Mouse (Mus musculus) midbrain, embryonic 16.5 days (tissue): Measurements from ENCODE around the gene Smad3. TPM values are rescaled to one million over a fixed set of nuclear protein-coding genes. Genes with fewer than 3 reads are reported as not detected.

Experiments used
- ATAC-seq: fragments of 200-750 bp; cut with Nextera tagmentation; 2 replicates; pipeline ENCODE4 v1.8.0; 2017; ENCODE audit warnings: moderate TSS enrichment
- H3K27ac ChIP-seq: fragments of 300-500 bp; sonication (generic); 2 replicates; pipeline ENCODE4 v1.5.1; 2014; ENCODE audit warnings: mild to moderate bottlenecking, low read length, mixed read lengths
- H3K27me3 ChIP-seq: fragments of 300-500 bp; sonication (generic); 2 replicates; pipeline ENCODE4 v1.6.1; 2014; ENCODE audit warnings: low read depth, low read length, mixed read lengths; ENCODE audit not compliant: control insufficient read depth, insufficient read depth
- H3K36me3 ChIP-seq: fragments of 300-500 bp; sonication (generic); 2 replicates; pipeline ENCODE4 v1.6.1; 2014; ENCODE audit warnings: mild to moderate bottlenecking, low read length, moderate library complexity, mixed read lengths; ENCODE audit not compliant: control insufficient read depth, insufficient read depth
- H3K4me1 ChIP-seq: fragments of 300-500 bp; sonication (generic); 2 replicates; pipeline ENCODE4 v1.6.1; 2014; ENCODE audit warnings: mild to moderate bottlenecking, low read length, mixed read lengths; ENCODE audit not compliant: control insufficient read depth, insufficient read depth
- H3K4me2 ChIP-seq: fragments of 300-500 bp; sonication (generic); 2 replicates; pipeline ENCODE4 v1.6.1; 2014; ENCODE audit warnings: mild to moderate bottlenecking, low read length, mixed read lengths
- H3K4me3 ChIP-seq: fragments of 300-500 bp; sonication (generic); 2 replicates; pipeline ENCODE4 v1.5.1; 2014; ENCODE audit warnings: low read depth, mild to moderate bottlenecking, low read length, moderate library complexity, mixed read lengths
- H3K9ac ChIP-seq: fragments of 300-500 bp; sonication (generic); 2 replicates; pipeline ENCODE4 v1.6.1; 2014; ENCODE audit warnings: low read depth, low read length, mixed read lengths
- H3K9me3 ChIP-seq: fragments of 300-500 bp; sonication (generic); replicated peaks from 2 replicates; pipeline ENCODE4 v1.6.1; 2014; ENCODE audit warnings: mild to moderate bottlenecking, low read length, mixed read lengths; ENCODE audit not compliant: control insufficient read depth, poor library complexity, severe bottlenecking
- WGBS: fragments of 180-500 bp; shearing (Covaris S2); extraction: QIAGEN DNeasy Blood & Tissue Kit; methylation state at CpG from one replicate; pipeline ENCODE4 v1.1.7; 2014; 5-methylcytosine and 5-hydroxymethylcytosine counted together
- polyA plus RNA-seq: library from polyadenylated mRNA; unstranded; fragments of >200 nt; fragmentation: Nextera tagmentation; extraction: Ambion mirVana; gene quantifications from 2 replicates; pipeline ENCODE4 v1.2.1, GENCODE M21; 2015

Smad3 gene
- polyA plus RNA-seq, 1 experiment from 2014 or later: 5.7 TPM

DNA sequence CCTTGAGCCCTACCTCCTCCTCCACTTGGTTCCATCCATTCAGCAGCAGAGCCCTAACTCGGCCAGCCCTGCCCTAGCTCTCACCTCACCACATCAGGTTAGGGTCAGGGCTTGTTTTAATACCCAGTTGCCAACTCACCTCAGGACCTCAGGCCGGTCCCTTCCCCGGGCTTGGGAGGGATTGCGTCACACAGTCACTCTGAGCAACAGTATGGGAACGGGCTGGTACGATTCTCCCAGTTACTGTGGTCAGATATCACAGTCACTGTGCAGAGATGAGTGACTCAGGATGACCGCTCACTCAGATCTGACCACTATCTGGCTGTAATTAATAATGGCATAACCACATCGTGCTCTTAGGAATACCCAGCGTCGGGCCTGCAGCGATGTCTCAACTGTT lies 14.0 kb downstream of the Smad3 start:
- 90% methylated on average over 11 of the region's 11 CpGs for WGBS
- no peak overlapping the region for H3K4me2 ChIP-seq
- H3K4me1 ChIP-seq: peaks cover 11% of the 10 kb centered on the region

GRCm38 (mm10) chr9:63742887-63743660 lies 14.7 kb downstream of the Smad3 start:
- H3K27ac ChIP-seq: no peak overlapping the region
- no peaks in the 10 kb centered on the region for H3K36me3 ChIP-seq
- ATAC-seq: 0 out of 2 replicates have a peak, but pooled peaks have one; percentile 28
- peaks cover 9% of the 10 kb centered on the region for H3K4me1 ChIP-seq
- 36% methylated on average over 13 of the region's 13 CpGs for WGBS
- no peak overlapping the region for H3K4me2 ChIP-seq
- H3K9ac ChIP-seq: no peak overlapping the region
- no peaks in the 10 kb centered on the region for H3K9me3 ChIP-seq
- H3K27me3 ChIP-seq: no peaks in the 10 kb centered on the region
- no peak overlapping the region for H3K4me3 ChIP-seq

More for the DNA sequence above, 14.0 kb downstream of the Smad3 start:
- Histone ChIP-seq H3K27me3 (no peaks in the 10 kb centered on the region), H3K9ac (no peak overlapping the region), H3K4me3 (no peak overlapping the region), H3K9me3 (no peaks in the 10 kb centered on the region), H3K27ac (no peak overlapping the region), H3K36me3 (no peaks in the 10 kb centered on the region)
- ATAC-seq: no peak

GRCm38 (mm10) chr9:63742318-63742717 lies 15.5 kb downstream of the Smad3 start:
- Histone ChIP-seq H3K36me3 (no peaks in the 10 kb centered on the region), H3K27ac (no peak overlapping the region), H3K4me1 (peaks cover 9% of the 10 kb centered on the region), H3K9ac (no peak overlapping the region), H3K9me3 (no peaks in the 10 kb centered on the region), H3K4me2 (no peak overlapping the region), H3K4me3 (no peak overlapping the region), H3K27me3 (no peaks in the 10 kb centered on the region)
- 66% methylated on average over 3 of the region's 3 CpGs for WGBS
- no peak for ATAC-seq

DNA sequence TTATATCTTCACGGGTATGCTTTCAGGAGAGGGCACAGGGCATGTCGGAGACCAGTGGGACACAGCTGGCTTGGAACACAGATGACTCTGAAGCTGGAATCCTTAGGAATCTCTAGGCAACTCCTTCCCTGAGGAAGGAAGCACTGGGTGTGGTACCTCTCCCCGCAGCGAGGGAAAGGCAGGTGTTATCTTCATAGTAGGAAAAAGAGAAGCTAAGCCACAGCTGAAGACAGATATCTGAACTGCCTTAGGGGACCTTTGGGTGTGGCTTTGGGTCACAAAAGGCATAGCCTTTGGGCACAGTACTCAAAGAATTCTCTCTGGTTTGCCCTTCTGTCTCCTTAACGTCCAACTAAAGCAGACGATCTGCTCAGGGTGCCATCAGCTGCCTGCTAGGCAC lies 16.0 kb downstream of the Smad3 start:
- no peak overlapping the region for H3K4me2 ChIP-seq
- H3K36me3 ChIP-seq: no peaks in the 10 kb centered on the region
- no peak overlapping the region for H3K27ac ChIP-seq
- no peaks in the 10 kb centered on the region for H3K9me3 ChIP-seq
- no peaks in the 10 kb centered on the region for H3K27me3 ChIP-seq
- no peak overlapping the region for H3K9ac ChIP-seq
- H3K4me3 ChIP-seq: no peak overlapping the region
- no peak for ATAC-seq
- peaks cover 9% of the 10 kb centered on the region for H3K4me1 ChIP-seq
- 78% methylated on average over 6 of the region's 6 CpGs for WGBS

DNA sequence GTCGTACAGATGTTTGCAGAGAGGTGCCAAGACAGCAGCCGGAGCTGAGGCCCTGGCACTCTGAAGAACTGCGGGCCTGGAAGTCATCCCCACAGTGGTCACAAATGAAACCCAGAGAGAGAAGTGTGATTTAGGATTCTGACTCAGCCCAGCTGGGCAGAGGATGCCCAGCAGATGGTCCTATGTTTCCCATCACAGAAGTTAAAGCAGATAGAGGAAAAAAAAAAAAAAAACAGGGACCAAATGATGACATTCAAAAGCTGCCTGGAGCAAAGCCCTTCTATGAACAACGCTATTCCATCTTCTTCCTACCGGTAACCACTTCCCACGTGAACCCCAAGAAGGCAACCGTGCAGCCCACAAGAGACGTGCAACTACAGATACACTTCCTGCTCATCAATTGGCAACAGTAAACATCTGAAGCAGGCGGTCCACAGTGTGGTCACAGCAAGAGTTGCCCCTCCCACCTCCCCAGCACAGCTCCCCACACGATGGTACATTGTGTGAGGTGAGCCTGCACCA lies 17.4 kb downstream of the Smad3 start:
- ATAC-seq: no peak
- 82% methylated on average over 10 of the region's 10 CpGs for WGBS

DNA sequence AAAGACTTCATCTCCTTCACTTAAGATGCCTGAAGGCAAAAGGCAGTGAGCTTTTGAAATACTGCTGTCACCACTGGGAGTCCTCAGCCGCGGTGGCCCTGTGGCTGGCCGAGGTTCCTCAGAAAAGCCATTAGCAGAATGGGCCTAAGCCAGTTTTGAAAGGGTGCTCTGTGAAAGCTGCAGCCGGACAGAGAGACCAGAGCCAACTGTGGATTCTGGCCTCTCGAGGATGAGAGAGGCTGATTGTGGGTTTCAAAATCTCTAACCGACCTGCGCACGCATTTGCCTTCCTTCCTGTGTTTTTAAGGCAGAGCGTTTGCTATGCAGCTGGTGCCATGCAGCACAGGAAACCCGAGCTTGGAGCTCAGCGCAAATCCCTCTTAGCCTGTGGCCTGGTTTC lies 19.0 kb downstream of the Smad3 start:
- Histone ChIP-seq H3K4me2 (no peak overlapping the region), H3K27me3 (no peaks in the 10 kb centered on the region), H3K9ac (no peak overlapping the region), H3K36me3 (no peaks in the 10 kb centered on the region), H3K27ac (no peak overlapping the region), H3K4me1 (peaks cover 4% of the 10 kb centered on the region), H3K4me3 (no peak overlapping the region), H3K9me3 (no peaks in the 10 kb centered on the region)
- no peak for ATAC-seq
- WGBS: 79% methylated on average over 11 of the region's 11 CpGs

More for the DNA sequence above, 17.4 kb downstream of the Smad3 start:
- Histone ChIP-seq H3K4me1 (peaks cover 4% of the 10 kb centered on the region), H3K9ac (no peak overlapping the region), H3K4me3 (no peak overlapping the region), H3K9me3 (no peaks in the 10 kb centered on the region), H3K27me3 (no peaks in the 10 kb centered on the region), H3K36me3 (no peaks in the 10 kb centered on the region), H3K27ac (no peak overlapping the region), H3K4me2 (no peak overlapping the region)

DNA sequence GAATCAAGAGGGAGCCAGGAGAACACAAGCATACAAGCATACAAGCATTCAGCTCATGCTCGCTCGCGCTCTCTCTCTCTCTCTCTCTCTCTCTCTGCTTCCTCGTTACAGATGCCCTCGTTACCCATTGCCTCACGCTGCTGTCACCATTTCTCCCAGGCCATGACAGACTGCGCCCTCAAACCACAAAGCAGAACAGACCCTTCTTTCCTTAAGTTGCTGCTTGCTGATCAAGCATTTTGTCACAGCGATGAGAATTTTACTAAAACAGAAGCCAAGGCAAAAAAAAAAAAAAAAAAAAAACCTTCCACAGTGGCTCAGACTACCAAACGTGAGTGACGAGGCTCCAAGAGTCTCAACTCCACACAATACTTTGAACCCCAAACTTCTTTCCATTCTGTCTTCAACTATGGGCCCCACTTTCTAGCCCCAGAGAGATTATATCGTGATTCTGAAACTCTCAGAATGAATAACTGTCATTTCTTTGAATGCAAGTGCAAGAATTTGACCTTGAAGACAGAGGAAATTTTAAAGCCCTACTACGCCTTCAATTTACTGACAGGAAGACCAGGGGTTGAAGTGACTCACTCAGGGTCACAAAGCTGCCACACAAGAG lies 19.6 kb downstream of the Smad3 start:
- no peak for ATAC-seq
- Histone ChIP-seq H3K4me2 (no peak overlapping the region), H3K27ac (no peak overlapping the region), H3K4me3 (no peak overlapping the region), H3K27me3 (no peaks in the 10 kb centered on the region), H3K4me1 (peaks cover 3% of the 10 kb centered on the region), H3K36me3 (no peaks in the 10 kb centered on the region), H3K9ac (no peak overlapping the region), H3K9me3 (no peaks in the 10 kb centered on the region)
- 82% methylated on average over 12 of the region's 12 CpGs for WGBS

DNA sequence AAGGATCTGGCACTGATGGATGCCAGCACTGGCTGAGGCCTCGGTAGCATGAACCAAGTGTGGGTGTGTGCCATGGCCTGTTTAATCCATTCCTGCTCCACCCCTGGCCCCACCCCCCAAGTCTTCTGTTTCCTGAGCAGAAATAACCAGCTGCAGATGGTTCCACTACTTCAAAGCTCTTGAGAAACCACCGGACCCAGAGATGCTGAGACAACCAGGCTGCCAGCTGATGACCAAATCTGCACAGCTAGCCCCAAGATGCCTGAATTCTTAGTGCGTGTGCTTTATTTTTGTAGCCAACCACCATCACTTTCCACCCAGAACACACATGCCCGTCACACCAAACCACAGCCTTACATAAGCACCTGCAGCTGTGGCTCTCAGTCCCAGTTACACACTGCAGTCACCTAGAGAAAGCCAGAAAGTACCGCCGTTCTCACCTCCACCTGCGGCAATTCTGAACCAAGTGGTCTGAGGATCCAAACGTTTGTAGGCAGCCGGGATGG lies 20.3 kb downstream of the Smad3 start:
- H3K27ac ChIP-seq: no peak overlapping the region
- H3K27me3 ChIP-seq: no peaks in the 10 kb centered on the region
- no peak overlapping the region for H3K9ac ChIP-seq
- H3K9me3 ChIP-seq: no peaks in the 10 kb centered on the region
- no peak overlapping the region for H3K4me3 ChIP-seq
- ATAC-seq: no peak
- no peaks in the 10 kb centered on the region for H3K36me3 ChIP-seq
- H3K4me2 ChIP-seq: no peak overlapping the region
- WGBS: 84% methylated on average over 9 of the region's 9 CpGs
- no peaks in the 10 kb centered on the region; the same call in 1 of the 2 replicates for H3K4me1 ChIP-seq

DNA sequence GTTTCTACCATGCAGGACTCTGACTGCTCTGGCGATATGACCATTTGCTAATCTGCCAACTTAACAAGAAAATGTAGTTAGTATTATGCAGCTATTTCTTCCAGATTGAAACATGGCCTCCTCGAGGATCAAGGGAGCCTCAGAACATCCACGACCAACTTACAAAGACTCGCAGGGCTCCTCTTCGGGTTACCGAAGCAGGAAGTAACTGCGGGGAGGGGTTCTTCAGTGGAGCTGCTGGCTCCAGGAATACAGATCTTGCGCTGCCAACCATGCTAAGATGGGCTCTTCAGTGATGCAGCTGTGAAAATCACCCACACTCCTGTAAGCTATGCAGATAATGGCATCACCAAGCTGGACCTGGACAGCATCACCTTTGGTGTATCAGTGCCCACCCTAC lies 23.5 kb downstream of the Smad3 start:
- Histone ChIP-seq H3K36me3 (no peaks in the 10 kb centered on the region), H3K9me3 (no peaks in the 10 kb centered on the region), H3K27me3 (no peaks in the 10 kb centered on the region), H3K4me2 (no peak overlapping the region), H3K4me1 (no peaks in the 10 kb centered on the region; the same call in 1 of the 2 replicates), H3K4me3 (no peak overlapping the region), H3K9ac (no peak overlapping the region), H3K27ac (no peak overlapping the region)
- WGBS: 92% methylated on average over 8 of the region's 8 CpGs
- ATAC-seq: no peak
